Mouse (Mus musculus) CH12.LX (cell line): ENCODE measurements around the gene Dapk3.

Experiments
- CHD2 ChIP-seq: IDR thresholded peaks from 2 replicates; pipeline ENCODE4 v1.6.1; 2011; ENCODE audit warnings: low read length, improper control_type of control experiment
- JUND ChIP-seq: conservative IDR thresholded peaks from 2 replicates; pipeline ENCODE4 v1.6.1; 2011; ENCODE audit warnings: low read depth, low read length, improper control_type of control experiment
- MAZ ChIP-seq: IDR thresholded peaks from 2 replicates; pipeline ENCODE4 v1.6.1; 2012; ENCODE audit warnings: low read depth, mild to moderate bottlenecking, inconsistent platforms, low read length, improper control_type of control experiment, moderate library complexity
- POLR2A ChIP-seq: IDR thresholded peaks from 2 replicates; pipeline ENCODE4 v1.6.1; 2011; ENCODE audit warnings: low read depth, mild to moderate bottlenecking, improper control_type of control experiment, low read length
- USF1 ChIP-seq: IDR thresholded peaks from 2 replicates; pipeline ENCODE4 v1.6.1; 2014; ENCODE audit warnings: low read depth, mild to moderate bottlenecking, inconsistent platforms, low read length, improper control_type of control experiment
- ZC3H11A ChIP-seq: IDR thresholded peaks from 2 replicates; pipeline ENCODE4 v1.6.1; 2012; ENCODE audit warnings: low read depth, mild to moderate bottlenecking, inconsistent platforms, low read length, improper control_type of control experiment

DNA sequence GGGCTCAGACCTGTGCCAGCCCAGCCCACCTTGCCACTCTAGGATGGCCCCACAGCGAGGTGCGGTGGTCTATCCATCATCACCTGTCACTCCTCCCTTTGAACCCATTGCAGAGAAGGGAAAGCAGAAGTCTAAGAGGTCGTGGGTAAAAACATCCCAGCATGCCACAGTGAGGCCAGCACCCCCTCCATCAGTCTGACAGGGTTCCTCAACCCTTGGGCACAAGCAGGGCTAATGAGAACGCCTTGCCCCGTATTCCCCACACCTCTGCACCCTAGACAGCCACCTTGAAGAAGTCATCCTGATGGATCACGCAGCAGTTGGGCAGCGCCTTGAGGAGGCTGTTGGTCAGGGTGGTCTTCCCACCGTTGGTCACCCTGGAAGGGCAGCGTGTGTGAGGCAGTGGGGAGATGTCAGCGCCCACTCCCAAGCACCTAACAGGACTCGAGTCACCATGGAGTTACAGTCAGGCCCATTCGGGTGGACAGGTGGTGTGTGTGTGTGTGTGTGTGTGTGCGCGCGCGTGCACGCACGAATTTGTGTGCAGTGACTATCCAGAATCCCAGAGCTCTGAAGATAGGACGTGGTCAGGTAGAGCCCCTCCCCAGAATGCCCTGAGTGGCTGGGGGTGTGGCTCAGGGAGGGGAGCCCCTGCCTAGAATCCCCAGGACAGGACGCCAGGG, 17.9 kb downstream of the Dapk3 start:
- TF ChIP-seq CHD2 (no peak), POLR2A (no peak), JUND (no peak), MAZ (no peak), ZC3H11A (no peak), USF1 (no peak)
